Mouse (Mus musculus) left cerebral cortex, adult 2 months (tissue): ENCODE data around the gene Klk4. TPM values are rescaled to one million over a fixed set of nuclear protein-coding genes. Genes with fewer than 3 reads are reported as not detected.

Experiments
- DNase-seq, 2 experiments: peaks; one replicate each; pipeline ENCODE4 v3.0.0; 2021 to 2022; ENCODE audit warnings: low spot score in 2 of 2, mixed read lengths in 1 of 2; ENCODE audit errors: extremely low spot score in 1 of 2
- H3K27ac ChIP-seq: fragments of 200-600 bp; 2 replicates; pipeline ENCODE4 v1.8.1; 2022
- H3K4me3 ChIP-seq: fragments of 200-600 bp; 2 replicates; pipeline ENCODE4 v1.8.1; 2022
- CTCF ChIP-seq: fragments of 200-600 bp; IDR thresholded peaks from 2 replicates; pipeline ENCODE4 v1.8.1; 2022; ENCODE audit warnings: antibody characterized with exemption, mild to moderate bottlenecking, moderate library complexity
- intact Hi-C: fragments of 180-260 bp; cut with DNase I; formaldehyde crosslinking; loops from one replicate; pipeline ENCODE4 v1.15.1; 2025
- long read RNA-seq, 2 experiments: library from polyadenylated mRNA; stranded (forward); transcript quantifications; one replicate each; pipeline ENCODE4 v2.0.0; 2021; ENCODE audit warnings: borderline mapping rate in 2 of 2
- total RNA-seq, 2 experiments: library from RNA; stranded (reverse); gene quantifications; 2 replicates each; pipeline ENCODE4 v1.2.3; 2021

The Klk4 gene
- total RNA-seq, result not detected
- long read RNA-seq, experiment 1, result 0 reads
- long read RNA-seq, experiment 2, result 0 reads

GRCm38 (mm10) chr7:43880912-43881311 is at the start of gene Klk4:
Klk4 (plus strand) TSS chr7:43881160.
- no peak within 1 kb of the TSS for H3K4me3 ChIP-seq
- TF ChIP-seq CTCF, result no peak
- DNase-seq, result no peak
- no peak within 1 kb of the TSS for H3K27ac ChIP-seq
- intact Hi-C loops, result no loop called here

GRCm38 (mm10) chr7:43841701-43842100 is 39.3 kb upstream of the Klk4 start, which contains the start of gene Klk5:
Klk5 (plus strand) TSS chr7:43841971.
- no peak for TF ChIP-seq CTCF
- intact Hi-C loops, result no loop called here
- H3K4me3 ChIP-seq, result no peak within 1 kb of the TSS

GRCm38 (mm10) chr7:43843801-43844200 is 37.2 kb upstream of the Klk4 start:
- intact Hi-C loops, result no loop called here
- no peak overlapping the region for H3K4me3 ChIP-seq
- DNase-seq, result no peak
- no peak for TF ChIP-seq CTCF
- no peak overlapping the region for H3K27ac ChIP-seq

More at GRCm38 (mm10) chr7:43841701-43842100, 39.3 kb upstream of the Klk4 start, which contains the start of gene Klk5:
- no peak for DNase-seq
- H3K27ac ChIP-seq, result no peak within 1 kb of the TSS

GRCm38 (mm10) chr7:43851616-43852015 is 29.3 kb upstream of the Klk4 start:
- no peak for DNase-seq
- TF ChIP-seq CTCF, result no peak

GRCm38 (mm10) chr7:43854642-43855380 is 26.1 kb upstream of the Klk4 start:
- intact Hi-C loops, result no loop called here
- no peak for DNase-seq
- no peak for TF ChIP-seq CTCF
- H3K27ac ChIP-seq, result no peak overlapping the region
- H3K4me3 ChIP-seq, result no peak overlapping the region

More at GRCm38 (mm10) chr7:43851616-43852015, 29.3 kb upstream of the Klk4 start:
- intact Hi-C loops, result no loop called here
- Histone ChIP-seq H3K4me3 (no peak overlapping the region), H3K27ac (no peak overlapping the region)

GRCm38 (mm10) chr7:43855709-43856108 is 25.3 kb upstream of the Klk4 start:
- DNase-seq, result no peak
- intact Hi-C loops, result no loop called here
- no peak for TF ChIP-seq CTCF
- H3K27ac ChIP-seq, result no peak overlapping the region
- no peak overlapping the region for H3K4me3 ChIP-seq

GRCm38 (mm10) chr7:43856307-43856706 is 24.7 kb upstream of the Klk4 start:
- intact Hi-C loops, result no loop called here
- no peak overlapping the region for H3K4me3 ChIP-seq
- H3K27ac ChIP-seq, result no peak overlapping the region
- no peak for DNase-seq
- TF ChIP-seq CTCF, result no peak

- intact Hi-C loops, result no loop called here
- Histone ChIP-seq H3K27ac (no peak overlapping the region), H3K4me3 (no peak overlapping the region)
- no peak for TF ChIP-seq CTCF
- no peak for DNase-seq
These were observed 23.5 kb upstream of the Klk4 start for GRCm38 (mm10) chr7:43857501-43857900.

GRCm38 (mm10) chr7:43860411-43860810 is 20.5 kb upstream of the Klk4 start:
- TF ChIP-seq CTCF, result no peak
- intact Hi-C loops, result no loop called here
- DNase-seq, result no peak
- no peak overlapping the region for H3K4me3 ChIP-seq
- H3K27ac ChIP-seq, result no peak overlapping the region

GRCm38 (mm10) chr7:43873237-43873636 is 7.7 kb upstream of the Klk4 start:
- TF ChIP-seq CTCF, result peak; percentile 84
- Histone ChIP-seq H3K27ac (no peak overlapping the region), H3K4me3 (no peak overlapping the region)
- intact Hi-C loops, result loop anchor here (5.0 kb wide), 1 partner anchor 81 kb away; the partner anchor contains the start of gene Klk9
- DNase-seq, result peak; percentile 54 to 74

GRCm38 (mm10) chr7:43873674-43874073 is 7.3 kb upstream of the Klk4 start:
- H3K4me3 ChIP-seq, result no peak overlapping the region
- no peak overlapping the region for H3K27ac ChIP-seq
- DNase-seq, result no peak
- no peak for TF ChIP-seq CTCF
- intact Hi-C loops, result loop anchor here (5.0 kb wide), 1 partner anchor 81 kb away; the partner anchor contains the start of gene Klk9

- no peak overlapping the region for H3K4me3 ChIP-seq
- no peak for TF ChIP-seq CTCF
- intact Hi-C loops, result loop anchor here (5.0 kb wide), 1 partner anchor 83 kb away; the partner anchor contains the start of gene Klk9
- DNase-seq, result no peak
- H3K27ac ChIP-seq, result no peak overlapping the region
These were observed 6.0 kb upstream of the Klk4 start for GRCm38 (mm10) chr7:43874868-43875375.

- no peak for TF ChIP-seq CTCF
- intact Hi-C loops, result no loop called here
- Histone ChIP-seq H3K4me3 (no peak overlapping the region), H3K27ac (no peak overlapping the region)
- DNase-seq, result no peak
These were observed 4.5 kb upstream of the Klk4 start for GRCm38 (mm10) chr7:43876444-43876843.
